Mouse (Mus musculus): ENCODE data around the gene Taf8.

DNA sequence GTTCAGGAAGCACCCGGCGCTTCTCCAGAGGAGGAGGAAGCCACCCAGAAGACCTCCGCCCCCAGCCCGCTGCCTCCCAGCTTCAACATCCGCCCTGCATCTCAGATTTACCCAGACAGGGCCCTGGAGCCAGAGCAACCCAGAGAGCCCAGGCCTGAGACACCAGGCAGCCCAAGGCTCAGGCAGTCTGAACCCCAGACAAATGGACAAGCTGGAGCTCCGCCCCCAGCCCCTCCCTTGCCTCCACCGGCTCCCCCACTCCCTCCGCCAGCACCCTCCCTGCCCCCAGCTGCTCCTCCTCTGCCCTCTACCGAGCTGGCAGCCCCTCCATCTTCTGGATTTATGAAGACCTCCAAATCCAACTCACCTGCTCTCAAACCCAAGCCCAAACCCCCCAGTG, 35.8 kb downstream of the Taf8 start:
- TF ChIP-seq CTCF (IDR thresholded peaks at IDR 0.05; ENCODE audit: insufficient read depth, low read length) = no peak
- no peak for TF ChIP-seq POLR2A (IDR thresholded peaks at IDR 0.05; ENCODE audit: borderline replicate concordance, extremely low read depth, low read depth, low read length)
